Mouse (Mus musculus): ENCODE results near the gene Sbno2.

The Sbno2 gene

GRCm38 (mm10) chr10:80142530-80142925 lies 37.2 kb upstream of the Sbno2 start:
- CTCF ChIA-PET = interaction anchor here (0.6 to 1.8 kb wide), 2 partner anchors 20 to 1043 kb away, joined by 5 read pairs; no protein-coding TSS in a partner anchor

GRCm38 (mm10) chr10:80141786-80142529 lies 36.6 kb upstream of the Sbno2 start:
- CTCF ChIA-PET = interaction anchor here (1.4 to 1.8 kb wide), 2 partner anchors 20 to 153 kb away, joined by 5 read pairs; no protein-coding TSS in a partner anchor

DNA sequence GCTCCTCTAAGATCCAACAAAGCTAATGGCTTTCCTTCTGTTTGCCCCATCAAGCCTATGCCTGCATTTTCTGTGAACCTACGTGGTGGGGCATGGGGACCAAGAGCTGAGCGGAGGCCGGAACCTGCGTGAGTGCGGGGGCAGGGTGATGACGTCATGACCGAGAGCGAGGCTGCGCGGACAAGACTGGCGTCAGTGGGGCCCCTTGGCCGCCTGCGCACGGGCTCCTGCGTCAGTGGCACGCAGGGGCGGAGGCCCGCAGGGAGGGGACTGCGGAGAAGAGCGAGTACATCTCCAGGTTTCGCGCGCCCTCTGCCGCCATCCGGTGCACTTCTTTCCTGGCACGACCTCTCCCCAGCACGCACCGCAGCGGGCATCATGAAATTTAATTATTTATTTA lies 35.9 kb upstream of the Sbno2 start:
- CTCF ChIA-PET = interaction anchor here (0.5 to 1.4 kb wide), 8 partner anchors 12 to 213 kb away, joined by 3 to 6 read pairs (median 4); partner anchors contain the start of genes Cirbp and Stk11

GRCm38 (mm10) chr10:80140666-80141035 lies 35.3 kb upstream of the Sbno2 start, which contains the start of gene Cbarp:
Cbarp (minus strand) TSS chr10:80140835.
- CTCF ChIA-PET = interaction anchor here (0.5 to 1.4 kb wide), 9 partner anchors 12 to 213 kb away, joined by 3 to 6 read pairs (median 4); partner anchors contain the start of genes Cirbp and Stk11

DNA sequence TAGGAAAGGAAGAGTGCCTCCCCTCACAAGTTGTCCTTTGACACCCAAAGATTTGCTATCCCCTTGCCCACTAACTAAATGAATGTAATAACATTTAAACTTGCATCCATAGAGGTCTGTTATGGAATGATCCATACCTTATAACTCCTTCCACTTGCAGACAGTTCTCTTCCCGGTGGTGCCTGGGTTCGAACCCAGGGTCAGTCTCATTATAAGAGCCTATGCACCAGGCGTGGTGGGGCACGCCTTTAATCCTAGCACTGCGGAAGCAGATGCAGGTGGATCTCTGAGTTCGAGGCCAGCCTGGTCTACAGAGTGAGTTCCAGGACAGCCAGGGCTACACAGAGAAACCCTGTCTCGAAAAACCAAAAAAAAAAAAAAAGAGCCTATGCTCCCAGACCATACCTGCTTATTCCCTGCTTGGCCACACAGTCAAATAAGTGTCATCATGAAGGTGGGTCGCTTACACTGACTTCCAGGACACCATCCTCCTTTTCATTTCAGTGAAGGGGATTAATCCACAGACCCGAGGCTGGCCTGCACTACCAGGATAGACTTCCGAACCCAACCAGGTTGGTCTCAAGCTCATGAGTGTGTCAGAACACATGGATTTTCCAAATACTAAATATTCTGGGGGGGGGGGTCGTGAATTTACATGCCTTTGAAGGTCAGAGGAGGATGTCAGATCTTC lies 34.7 kb upstream of the Sbno2 start:
- CTCF ChIA-PET = interaction anchor here (0.6 to 1.0 kb wide), 3 partner anchors 16 to 155 kb away, joined by 3 to 5 read pairs (median 3); no protein-coding TSS in a partner anchor

GRCm38 (mm10) chr10:80139439-80139775 lies 34.0 kb upstream of the Sbno2 start:
- CTCF ChIA-PET = interaction anchor here (0.5 to 0.7 kb wide), 2 partner anchors 155 to 413 kb away, joined by 3 to 4 read pairs; no protein-coding TSS in a partner anchor

DNA sequence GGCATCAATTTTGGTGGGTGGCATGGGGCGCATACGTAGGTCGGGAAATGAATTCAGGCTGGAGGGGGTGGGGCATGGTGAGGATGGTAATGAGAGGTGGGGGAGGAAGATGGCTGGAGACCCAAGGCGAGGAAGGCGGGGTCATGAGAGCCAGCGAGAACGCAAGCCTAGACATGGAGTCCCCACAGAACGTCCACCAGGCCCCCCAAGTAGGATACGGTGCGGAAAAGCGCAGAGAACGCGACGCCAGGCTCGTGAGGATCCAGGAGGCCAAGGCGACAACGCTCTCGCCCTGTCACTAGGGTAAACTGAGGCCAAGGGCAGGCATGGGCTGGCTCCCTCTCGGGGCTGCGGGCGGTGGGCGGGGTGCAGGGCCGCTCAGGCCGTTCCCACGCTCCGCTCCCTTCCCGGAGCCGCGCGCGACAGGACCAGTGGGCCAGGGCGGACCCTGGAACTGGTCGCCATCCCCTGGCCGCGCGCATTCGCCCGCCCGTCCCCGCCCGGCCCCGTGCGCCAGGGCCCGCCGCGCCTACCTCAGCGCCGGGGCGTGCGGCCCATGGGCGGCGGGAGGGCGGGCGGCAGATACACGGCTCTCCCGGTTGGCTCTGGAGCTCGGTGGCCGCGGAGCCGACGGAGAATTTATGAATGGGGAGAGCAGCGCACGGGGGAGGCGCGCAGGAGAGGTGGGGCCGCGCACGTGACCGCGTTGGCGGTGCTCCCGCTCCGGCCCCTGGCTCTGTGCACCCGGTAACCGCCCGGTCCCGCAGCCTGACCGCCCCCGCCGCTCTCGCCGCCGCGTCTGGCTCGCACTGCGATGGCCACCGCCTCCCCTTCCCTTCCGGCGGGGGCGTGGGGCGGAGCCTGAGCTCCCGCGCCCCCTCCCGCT lies 33.4 kb upstream of the Sbno2 start, which contains the start of gene Atp5d:
Gene Atp5d, plus strand, starts transcription at position 80 of the 886 bp plus-strand sequence.
- CTCF ChIA-PET = interaction anchor here (0.5 kb wide), 1 partner anchor 412 kb away, joined by 4 read pairs; no protein-coding TSS in a partner anchor

DNA sequence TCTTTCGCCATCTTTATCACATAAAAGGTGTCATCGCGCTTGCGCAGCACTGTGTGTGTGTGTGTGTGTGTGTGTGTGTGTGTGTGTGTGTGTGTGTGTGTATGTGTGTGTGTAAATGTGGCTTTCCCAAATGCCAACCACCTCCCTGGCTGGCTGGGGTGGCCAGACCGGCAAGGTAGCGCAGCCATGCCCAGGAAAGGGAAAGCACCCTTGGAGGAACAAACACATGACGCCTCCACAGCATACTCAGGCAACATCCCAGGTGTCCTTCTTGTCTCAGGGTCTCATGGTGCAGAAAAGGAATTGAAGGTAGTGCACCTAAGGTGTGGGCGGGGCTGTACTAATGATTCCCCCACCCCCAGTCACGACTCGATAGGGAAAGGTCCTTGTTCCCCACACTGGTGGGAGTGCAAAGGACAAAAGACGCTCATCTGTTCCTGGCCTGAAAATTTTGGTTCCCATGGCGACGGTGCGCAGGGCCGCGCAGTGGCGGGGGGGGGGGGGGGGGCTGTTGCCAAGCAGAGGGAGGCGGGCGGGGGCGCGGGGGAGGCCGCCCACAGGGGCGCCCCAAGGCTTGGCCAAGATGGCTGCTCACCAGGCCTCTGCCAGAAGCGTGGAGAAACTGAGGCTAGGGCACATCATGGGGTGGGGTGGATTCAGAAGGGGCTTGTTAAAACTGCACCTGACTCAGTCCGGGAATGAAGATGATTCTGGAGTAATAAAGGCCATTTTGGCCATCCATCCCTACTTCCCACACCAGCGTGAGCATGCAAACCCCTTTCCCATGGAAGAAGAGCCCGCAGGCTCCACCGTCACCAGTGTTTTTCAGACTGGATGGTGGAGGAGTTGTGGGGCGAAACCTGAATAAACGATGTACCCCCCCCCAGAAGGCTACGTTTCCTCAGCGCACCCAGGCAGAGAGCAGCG lies 32.5 kb upstream of the Sbno2 start:
- CTCF ChIA-PET = no interaction called here

- CTCF ChIA-PET = no interaction called here
These were observed 31.7 kb upstream of the Sbno2 start for GRCm38 (mm10) chr10:80136952-80137625.

GRCm38 (mm10) chr10:80136179-80136951 lies 31.0 kb upstream of the Sbno2 start:
- CTCF ChIA-PET = no interaction called here

DNA sequence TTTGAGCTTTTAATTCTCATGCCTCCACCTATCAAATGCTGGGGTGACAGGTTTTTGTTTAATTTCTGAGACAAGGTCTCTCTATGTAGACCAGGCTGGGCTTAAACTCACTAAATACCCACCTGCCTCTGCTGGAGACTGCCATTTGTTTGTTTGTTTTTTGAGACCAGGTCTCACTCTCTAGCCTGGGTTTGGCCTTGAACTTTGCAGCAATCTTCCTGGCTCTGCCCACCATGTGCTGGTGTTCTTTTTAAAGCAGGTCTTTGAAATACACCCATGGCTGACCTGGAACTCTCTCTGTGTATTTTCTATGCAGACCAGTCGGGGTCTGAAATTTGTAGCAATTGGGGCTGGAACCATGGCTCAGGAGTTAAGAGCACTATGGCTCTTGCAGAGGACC lies 30.3 kb upstream of the Sbno2 start:
- CTCF ChIA-PET = no interaction called here

DNA sequence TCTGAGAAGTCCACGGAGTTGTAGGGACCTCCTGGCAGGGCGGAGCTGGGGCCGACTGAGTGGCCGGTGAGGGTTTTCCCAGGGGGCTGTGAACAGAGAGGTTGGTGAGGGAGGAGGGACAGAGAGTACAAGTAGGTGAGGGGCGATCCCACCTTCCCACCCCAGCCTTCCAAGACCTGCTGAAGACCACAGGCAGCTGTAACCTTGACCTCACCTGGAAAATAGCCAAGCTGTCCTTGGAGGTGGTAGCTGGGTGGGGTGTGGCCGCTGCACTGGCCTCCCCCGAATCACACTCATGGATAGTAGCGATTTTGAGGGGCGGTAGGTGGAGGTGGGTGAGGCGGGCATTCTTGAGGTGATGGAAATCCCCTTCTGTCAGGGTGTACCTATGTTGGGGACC lies 29.8 kb upstream of the Sbno2 start:
- CTCF ChIA-PET = no interaction called here

DNA sequence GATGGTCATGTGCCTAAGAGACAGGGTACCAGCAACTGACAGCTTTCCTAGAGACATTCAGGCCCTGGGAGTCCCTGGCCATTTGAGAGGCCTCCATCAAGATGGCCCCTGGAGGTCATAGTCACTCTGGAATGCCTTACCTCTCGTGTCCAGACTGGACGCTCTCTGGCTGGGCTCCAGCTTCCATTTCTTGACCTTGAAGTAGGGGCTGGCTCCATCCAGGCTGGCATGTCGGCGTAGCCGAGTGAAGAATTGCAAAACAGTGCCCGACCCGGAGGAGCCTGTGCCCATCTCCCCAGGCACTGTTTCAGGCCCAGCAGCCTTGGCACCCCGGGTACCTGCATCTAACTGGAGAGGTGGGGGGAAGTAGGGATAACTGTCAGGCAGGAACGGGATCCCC lies 29.1 kb upstream of the Sbno2 start:
- CTCF ChIA-PET = no interaction called here

DNA sequence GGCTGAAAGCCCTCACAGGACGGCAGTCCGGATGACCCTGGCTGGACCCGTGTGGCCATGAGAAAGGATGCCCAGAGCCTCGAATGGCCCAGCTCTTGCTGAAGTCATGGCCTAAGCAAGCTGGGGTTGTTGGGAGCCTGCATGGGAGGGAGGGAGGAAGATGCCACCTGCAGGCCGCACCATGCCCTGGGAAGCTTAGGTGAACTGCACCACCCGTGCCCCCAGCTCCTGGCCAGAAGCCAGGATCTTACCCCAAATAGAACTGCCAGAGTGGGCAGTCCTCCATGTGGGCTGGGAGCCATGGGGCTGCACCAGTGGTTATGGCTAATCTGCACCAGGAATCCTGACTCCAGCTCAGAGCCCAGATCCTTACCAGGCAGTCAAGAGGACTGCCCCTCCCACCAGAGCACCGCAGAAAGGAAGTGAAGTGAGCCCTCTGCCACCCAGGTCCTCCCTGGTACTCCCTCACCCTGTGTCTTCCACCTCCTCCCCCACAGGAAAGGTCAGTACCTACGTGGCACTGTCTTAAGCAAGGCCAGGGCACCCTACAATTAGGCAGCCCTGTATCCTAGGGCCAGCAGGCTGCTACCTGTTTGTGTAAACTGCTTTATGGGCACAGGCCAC lies 28.0 kb upstream of the Sbno2 start:
- CTCF ChIA-PET = no interaction called here

- CTCF ChIA-PET = no interaction called here
These were observed 26.6 kb upstream of the Sbno2 start for GRCm38 (mm10) chr10:80131952-80132350.

DNA sequence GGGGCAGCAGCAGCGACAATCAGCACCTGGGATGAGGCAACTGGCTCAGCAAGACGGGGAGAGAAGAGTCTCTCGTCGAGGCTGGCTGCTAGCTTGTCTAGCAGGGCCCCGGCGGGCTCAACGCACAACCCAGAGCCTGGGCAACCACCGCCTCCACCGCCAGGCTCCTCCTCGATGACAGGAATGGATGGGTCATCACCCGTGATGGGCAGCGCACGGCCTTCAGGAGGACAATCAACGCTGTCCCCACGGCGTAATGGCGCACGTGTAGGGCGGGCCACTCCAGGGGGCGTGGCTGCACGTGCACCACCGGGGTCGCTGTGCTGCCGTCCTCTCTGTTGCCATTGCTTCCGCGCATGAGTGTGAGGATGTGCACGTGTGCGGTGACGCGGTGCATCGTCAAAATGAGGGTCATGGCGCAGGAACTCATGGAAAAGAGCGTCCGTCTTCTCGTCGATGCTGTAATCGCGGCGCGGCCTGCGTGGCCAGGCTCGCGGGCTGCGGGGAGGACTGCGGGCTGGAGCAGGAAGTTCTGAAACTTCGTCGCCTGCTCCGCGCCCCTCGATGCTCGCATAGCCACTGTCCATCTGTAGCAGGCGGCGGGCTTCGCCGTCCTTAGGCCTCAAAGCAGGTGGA lies 26.1 kb upstream of the Sbno2 start:
- CTCF ChIA-PET = no interaction called here

GRCm38 (mm10) chr10:80130403-80131031 lies 25.1 kb upstream of the Sbno2 start:
- CTCF ChIA-PET = no interaction called here

DNA sequence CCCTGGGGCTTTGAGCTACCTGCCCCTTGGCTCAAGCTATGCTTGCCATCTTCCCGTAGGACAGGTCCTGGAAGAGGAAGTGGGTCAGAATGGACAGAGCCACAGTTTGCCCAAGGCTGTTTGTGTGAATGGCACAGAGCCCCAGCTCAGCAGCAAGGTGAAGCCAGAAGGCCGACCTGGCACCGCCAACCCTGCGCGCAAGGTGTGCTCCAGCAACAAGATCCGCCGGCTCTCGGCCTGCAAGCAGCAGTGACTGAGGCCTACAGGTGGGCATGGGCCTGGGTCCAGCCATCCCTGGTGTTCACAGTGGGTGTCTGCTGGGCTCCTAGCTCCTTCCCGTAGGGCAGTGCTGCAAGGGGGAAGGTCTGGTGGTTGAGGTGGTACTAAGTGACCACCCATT lies 24.5 kb upstream of the Sbno2 start:
- CTCF ChIA-PET = no interaction called here
